Mouse (Mus musculus): ENCODE results near the gene Plagl1. TPM values are rescaled to one million over a fixed set of nuclear protein-coding genes. Genes with fewer than 3 reads are reported as not detected.

Plagl1 gene
- total and polyA plus RNA-seq, 2 experiments from 2014 or later: 66.0 to 560 TPM

DNA sequence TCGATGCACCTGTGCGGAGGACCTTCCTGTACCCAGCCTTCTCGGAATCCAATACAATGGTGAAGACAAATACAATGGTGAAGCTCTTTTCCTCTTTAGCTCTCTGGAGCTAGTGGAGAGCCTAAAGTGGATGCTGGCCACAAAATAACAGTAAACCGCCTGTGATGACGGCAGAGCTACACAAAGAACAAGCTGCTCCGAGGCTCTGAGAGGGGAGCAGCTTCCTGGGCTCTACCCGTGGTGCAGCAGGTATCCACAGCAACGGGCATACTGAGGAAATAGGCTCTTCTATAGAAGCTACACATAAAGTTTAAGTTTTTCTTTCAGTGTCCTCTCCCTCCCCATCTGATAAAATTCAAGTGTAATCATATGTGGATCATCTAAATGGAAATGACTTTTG is 2.1 kb downstream of the Plagl1 start:
- Histone ChIP-seq H3K9ac (replicated peaks; ENCODE audit: low read depth, low read length) (no peak overlapping the region), H3K36me3 (replicated peaks; ENCODE audit: control insufficient read depth, insufficient read depth, low read length) (no peaks in the 10 kb centered on the region), H3K27ac (ENCODE audit: low read depth) (no peak overlapping the region), H3K9me3 (replicated peaks; ENCODE audit: control insufficient read depth, low read length) (no peaks in the 10 kb centered on the region), H3K27me3 (ENCODE audit: control insufficient read depth, insufficient read depth, low read length) (peaks cover 15% of the 10 kb centered on the region), H3K4me1 (ENCODE audit: control insufficient read depth, insufficient read depth) (no peaks in the 10 kb centered on the region), H3K4me3 (ENCODE audit: low read depth, low read length) (no peak overlapping the region), H3K4me2 (ENCODE audit: low read depth, low read length) (no peak overlapping the region)
- DNase-seq (ENCODE audit: low spot score): no peak
- TF ChIP-seq CTCF (IDR thresholded peaks at IDR 0.05; ENCODE audit: low read depth) (no peak), EP300 (IDR thresholded peaks at IDR 0.05; ENCODE audit: low read depth) (no peak)
- no peak for ATAC-seq (ENCODE audit: insufficient read depth, low read depth)
- WGBS: 65% methylated on average over 8 of the region's 8 CpGs

GRCm38 (mm10) chr10:13063457-13063856 is 3.2 kb downstream of the Plagl1 start:
- no peak for TF ChIP-seq EP300 (IDR thresholded peaks at IDR 0.05; ENCODE audit: low read depth)
- no peak for TF ChIP-seq CTCF (IDR thresholded peaks at IDR 0.05; ENCODE audit: low read depth)
- no peak overlapping the region for H3K4me2 ChIP-seq (ENCODE audit: low read depth, low read length)
- H3K36me3 ChIP-seq (replicated peaks; ENCODE audit: control insufficient read depth, insufficient read depth, low read length): no peaks in the 10 kb centered on the region
- no peak overlapping the region for H3K9ac ChIP-seq (replicated peaks; ENCODE audit: low read depth, low read length)
- H3K27me3 ChIP-seq (ENCODE audit: control insufficient read depth, insufficient read depth, low read length): peaks cover 15% of the 10 kb centered on the region
- 54% methylated on average over 7 of the region's 7 CpGs for WGBS
- H3K4me1 ChIP-seq (ENCODE audit: control insufficient read depth, insufficient read depth): no peaks in the 10 kb centered on the region
- H3K27ac ChIP-seq (ENCODE audit: low read depth): no peak overlapping the region
- ATAC-seq (ENCODE audit: insufficient read depth, low read depth) (no peak), DNase-seq (ENCODE audit: low spot score) (no peak)
- no peak overlapping the region for H3K4me3 ChIP-seq (ENCODE audit: low read depth, low read length)
- H3K9me3 ChIP-seq (replicated peaks; ENCODE audit: control insufficient read depth, low read length): no peaks in the 10 kb centered on the region

GRCm38 (mm10) chr10:13065129-13065752 is 4.9 kb downstream of the Plagl1 start:
- H3K9ac ChIP-seq (replicated peaks; ENCODE audit: low read depth, low read length): no peak overlapping the region
- peaks cover 15% of the 10 kb centered on the region for H3K27me3 ChIP-seq (ENCODE audit: control insufficient read depth, insufficient read depth, low read length)
- no peaks in the 10 kb centered on the region for H3K36me3 ChIP-seq (replicated peaks; ENCODE audit: control insufficient read depth, insufficient read depth, low read length)
- DNase-seq (ENCODE audit: low spot score) (peak; percentile 30), ATAC-seq (ENCODE audit: insufficient read depth, low read depth) (peak; percentile 36; the same call in 1 of the 2 replicates)
- H3K9me3 ChIP-seq (replicated peaks; ENCODE audit: control insufficient read depth, low read length): no peaks in the 10 kb centered on the region
- no peak overlapping the region for H3K4me3 ChIP-seq (ENCODE audit: low read depth, low read length)
- H3K4me2 ChIP-seq (ENCODE audit: low read depth, low read length): no peak overlapping the region
- no peak for TF ChIP-seq EP300 (IDR thresholded peaks at IDR 0.05; ENCODE audit: low read depth)
- no peak for TF ChIP-seq CTCF (IDR thresholded peaks at IDR 0.05; ENCODE audit: low read depth)
- no peaks in the 10 kb centered on the region for H3K4me1 ChIP-seq (ENCODE audit: control insufficient read depth, insufficient read depth)
- WGBS: 55% methylated on average over 3 of the region's 3 CpGs
- no peak overlapping the region for H3K27ac ChIP-seq (ENCODE audit: low read depth)

GRCm38 (mm10) chr10:13071031-13071430 is 10.7 kb downstream of the Plagl1 start:
- H3K4me3 ChIP-seq (ENCODE audit: low read depth, low read length): no peak overlapping the region
- H3K9me3 ChIP-seq (replicated peaks; ENCODE audit: control insufficient read depth, low read length): peaks cover 6% of the 10 kb centered on the region; the same call in 1 of the 2 replicates
- no peak overlapping the region for H3K4me2 ChIP-seq (ENCODE audit: low read depth, low read length)
- WGBS: 91% methylated on average over 2 of the region's 2 CpGs
- TF ChIP-seq EP300 (IDR thresholded peaks at IDR 0.05; ENCODE audit: low read depth) (no peak), CTCF (IDR thresholded peaks at IDR 0.05; ENCODE audit: low read depth) (no peak)
- no peak for ATAC-seq (ENCODE audit: insufficient read depth, low read depth)
- no peak for DNase-seq (ENCODE audit: low spot score)
- no peaks in the 10 kb centered on the region for H3K27me3 ChIP-seq (ENCODE audit: control insufficient read depth, insufficient read depth, low read length)
- no peaks in the 10 kb centered on the region for H3K4me1 ChIP-seq (ENCODE audit: control insufficient read depth, insufficient read depth)
- no peak overlapping the region for H3K9ac ChIP-seq (replicated peaks; ENCODE audit: low read depth, low read length)
- no peaks in the 10 kb centered on the region for H3K36me3 ChIP-seq (replicated peaks; ENCODE audit: control insufficient read depth, insufficient read depth, low read length)
- no peak overlapping the region for H3K27ac ChIP-seq (ENCODE audit: low read depth)

- no peak overlapping the region for H3K4me2 ChIP-seq (ENCODE audit: low read depth, low read length)
- H3K27me3 ChIP-seq (ENCODE audit: control insufficient read depth, insufficient read depth, low read length): no peaks in the 10 kb centered on the region
- H3K9ac ChIP-seq (replicated peaks; ENCODE audit: low read depth, low read length): no peak overlapping the region
- 26% methylated on average over 7 of the region's 7 CpGs for WGBS
- ATAC-seq (ENCODE audit: insufficient read depth, low read depth): peak; percentile 81
- H3K36me3 ChIP-seq (replicated peaks; ENCODE audit: control insufficient read depth, insufficient read depth, low read length): no peaks in the 10 kb centered on the region
- 0 out of 2 replicates have a peak overlapping the region, but pooled peaks have one; percentile 30 for H3K27ac ChIP-seq (ENCODE audit: low read depth)
- TF ChIP-seq EP300 (IDR thresholded peaks at IDR 0.05; ENCODE audit: low read depth) (no peak), CTCF (IDR thresholded peaks at IDR 0.05; ENCODE audit: low read depth) (no peak)
- no peaks in the 10 kb centered on the region for H3K9me3 ChIP-seq (replicated peaks; ENCODE audit: control insufficient read depth, low read length)
- H3K4me1 ChIP-seq (ENCODE audit: control insufficient read depth, insufficient read depth): peaks cover 4% of the 10 kb centered on the region; the same call in 1 of the 2 replicates
- no peak overlapping the region for H3K4me3 ChIP-seq (ENCODE audit: low read depth, low read length)
- peak; percentile 64 for DNase-seq (ENCODE audit: low spot score)
Observed at GRCm38 (mm10) chr10:13076807-13077532, 16.7 kb downstream of the Plagl1 start.

All from heart, postnatal 0 days (tissue).